Mouse (Mus musculus) cortical plate, adult 2 months (tissue): ENCODE data around the gene Slc23a2. TPM values are rescaled to one million over a fixed set of nuclear protein-coding genes. Genes with fewer than 3 reads are reported as not detected.
A peak's percentile ranks its signal among the peaks of the same experiment; 100 is the strongest.

Source experiments
- H3K27ac ChIP-seq: fragments of 200-500 bp; 2 replicates; pipeline ENCODE4 v1.5.1; 2012; ENCODE audit warnings: low read length, control low read depth, inconsistent platforms; ENCODE audit not compliant: insufficient read depth
- H3K4me1 ChIP-seq: fragments of 200-500 bp; 2 replicates; pipeline ENCODE4 v1.6.1; 2011; ENCODE audit warnings: low read length; ENCODE audit not compliant: control insufficient read depth, insufficient read depth
- H3K4me3 ChIP-seq: fragments of 200-500 bp; 2 replicates; pipeline ENCODE4 v1.5.1; 2011; ENCODE audit warnings: mild to moderate bottlenecking, low read length, control low read depth; ENCODE audit not compliant: insufficient read depth
- CTCF ChIP-seq: fragments of 200-500 bp; IDR thresholded peaks from 2 replicates; pipeline ENCODE4 v1.5.1; 2011; ENCODE audit warnings: mild to moderate bottlenecking, control low read depth, low read length; ENCODE audit not compliant: insufficient read depth; ENCODE audit errors: extremely low read depth
- POLR2A ChIP-seq: fragments of 200-500 bp; IDR thresholded peaks from 2 replicates; pipeline ENCODE4 v1.6.1; 2011; ENCODE audit warnings: mild to moderate bottlenecking, low read length, control low read depth; ENCODE audit not compliant: insufficient read depth; ENCODE audit errors: extremely low read depth
- polyA plus RNA-seq: library from polyadenylated mRNA; depleted of rRNA; stranded (reverse); fragments of >200 nt; gene quantifications from 2 replicates; pipeline ENCODE4 v1.2.3, GENCODE M21; 2012

The Slc23a2 gene
- polyA plus RNA-seq, 1 experiment = 109 TPM

DNA sequence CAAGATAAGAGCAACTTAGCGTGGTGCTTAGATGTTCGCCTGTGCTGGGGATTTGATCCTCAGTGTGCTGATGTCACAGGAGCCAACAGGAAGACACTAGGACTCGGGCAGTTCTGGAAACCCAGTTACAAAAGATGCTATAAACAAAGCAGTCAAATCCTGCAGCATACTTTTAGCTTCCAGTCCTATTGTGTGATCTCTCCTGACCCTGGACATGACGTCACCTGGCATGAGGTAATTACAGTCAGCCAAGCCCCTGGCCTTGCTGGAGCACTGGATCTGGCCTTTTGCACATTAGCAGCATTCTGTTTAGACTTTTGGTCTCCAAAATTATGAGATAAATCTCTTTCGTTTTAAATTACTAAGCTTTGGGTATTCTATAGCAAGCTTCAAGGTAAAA lies 38.8 kb downstream of the Slc23a2 start:
- Histone ChIP-seq H3K4me3 (no peak overlapping the region), H3K27ac (no peak overlapping the region), H3K4me1 (peaks cover 11% of the 10 kb centered on the region)
- no peak for TF ChIP-seq POLR2A
- no peak for TF ChIP-seq CTCF

DNA sequence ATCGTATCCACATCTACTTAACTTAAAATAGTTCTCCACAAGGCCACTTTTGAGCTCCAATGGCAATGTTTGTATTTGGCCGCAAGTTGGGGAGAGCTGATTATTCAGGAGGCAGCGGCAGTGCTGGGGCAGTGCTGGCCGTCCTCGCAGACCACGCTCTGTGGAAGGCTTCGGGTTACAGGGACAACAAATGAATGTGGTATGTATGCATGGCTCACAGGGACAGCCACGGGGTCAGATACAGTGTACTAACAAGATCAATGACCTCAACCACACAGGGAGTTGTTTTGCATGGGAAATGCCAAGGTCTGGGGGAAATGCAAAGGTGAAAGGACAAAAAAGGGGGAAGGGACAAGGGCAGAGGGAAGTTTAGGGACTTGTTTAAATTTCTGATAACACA lies 41.6 kb downstream of the Slc23a2 start:
- peak overlapping the region; percentile 16; the same call in 1 of the 2 replicates for H3K27ac ChIP-seq
- no peak overlapping the region for H3K4me3 ChIP-seq
- no peak for TF ChIP-seq POLR2A
- no peak for TF ChIP-seq CTCF
- H3K4me1 ChIP-seq = peaks cover 10% of the 10 kb centered on the region

DNA sequence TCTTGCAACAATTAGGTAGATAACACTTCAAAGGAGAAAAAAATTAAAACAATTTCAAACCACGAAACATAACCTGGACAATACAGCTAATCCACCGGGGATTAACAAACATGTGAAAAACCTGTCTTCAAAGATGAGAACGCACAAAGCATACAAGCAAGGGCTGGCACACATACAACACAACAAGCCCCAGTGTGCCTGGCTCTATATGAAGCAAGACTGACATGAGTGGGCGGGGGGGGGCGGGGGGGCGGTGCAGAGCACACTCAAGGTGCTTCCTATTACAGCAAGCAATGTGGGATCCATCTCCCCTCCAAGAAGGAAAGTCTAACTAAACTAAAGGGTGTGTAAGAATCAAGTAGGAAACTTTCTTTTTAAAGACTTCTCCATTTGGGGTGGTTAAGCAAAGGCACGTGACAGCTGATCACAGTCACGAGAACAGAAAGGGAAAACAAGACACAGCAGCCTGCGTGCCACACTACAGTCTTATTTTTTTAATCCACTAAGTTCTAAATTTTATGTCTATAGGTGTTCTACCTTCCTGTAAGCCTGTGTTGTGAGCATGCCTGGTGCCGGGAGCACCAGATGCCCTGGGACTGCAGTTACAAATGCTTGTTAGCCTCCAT lies 42.3 kb downstream of the Slc23a2 start:
- peaks cover 8% of the 10 kb centered on the region for H3K4me1 ChIP-seq
- TF ChIP-seq CTCF (no peak), POLR2A (no peak)
- peak overlapping the region; percentile 16; the same call in 1 of the 2 replicates for H3K27ac ChIP-seq
- no peak overlapping the region for H3K4me3 ChIP-seq

DNA sequence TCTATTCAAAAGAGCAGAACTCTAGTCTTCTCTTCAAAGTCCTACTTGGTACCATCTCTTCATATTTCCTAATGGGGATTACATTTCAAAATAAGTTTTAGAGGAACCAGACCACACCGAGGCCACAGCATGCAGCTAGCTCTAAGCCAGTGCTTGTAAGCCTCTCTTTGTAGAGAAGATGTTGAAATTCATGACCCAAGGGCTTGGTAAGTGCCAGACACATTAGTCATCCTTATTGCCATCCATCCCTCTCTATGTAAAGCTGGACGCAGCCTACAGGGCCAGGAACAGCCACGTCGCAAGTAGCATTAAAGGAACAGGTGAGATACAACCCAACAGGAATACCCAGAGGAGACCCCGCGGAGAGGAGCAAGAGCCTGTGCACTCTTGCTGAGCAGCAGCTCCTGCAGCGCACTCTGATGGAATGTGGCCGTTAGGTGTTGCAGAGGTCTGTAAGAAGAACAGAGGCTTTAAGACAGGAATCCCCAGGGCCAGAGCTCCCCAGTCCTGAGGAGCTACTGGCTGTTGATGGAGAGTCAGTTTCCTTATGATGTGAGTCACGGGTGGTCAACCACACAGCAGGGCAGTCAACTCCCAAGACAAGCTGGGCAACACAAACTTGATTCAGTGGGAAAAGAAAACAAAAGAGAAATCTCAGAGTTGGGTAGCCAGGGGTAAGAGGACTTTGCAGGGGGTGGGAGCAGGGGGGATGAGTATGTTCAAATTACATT lies 45.8 kb downstream of the Slc23a2 start:
- peaks cover 3% of the 10 kb centered on the region; the same call in 1 of the 2 replicates for H3K4me1 ChIP-seq
- H3K4me3 ChIP-seq = no peak overlapping the region
- H3K27ac ChIP-seq = no peak overlapping the region
- TF ChIP-seq POLR2A = no peak

DNA sequence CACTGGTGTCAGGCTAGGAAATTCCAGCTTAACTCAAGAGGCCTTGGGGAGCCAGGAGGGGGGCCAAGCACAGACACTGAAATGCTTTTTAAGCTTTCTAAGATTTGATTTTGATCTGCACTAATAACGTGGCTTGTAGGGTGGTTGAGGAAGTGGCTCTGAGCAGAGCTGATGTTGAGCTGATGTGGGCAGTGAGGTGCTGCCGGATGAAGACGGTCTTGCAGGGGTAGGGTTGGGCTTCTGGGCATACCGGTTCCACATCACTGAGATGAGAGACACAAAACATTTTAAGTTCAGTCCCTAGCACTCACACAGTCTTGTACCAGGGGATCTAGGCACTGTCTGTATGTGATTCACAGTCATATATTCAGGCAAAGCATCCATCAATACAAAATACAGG lies 46.5 kb downstream of the Slc23a2 start:
- TF ChIP-seq POLR2A (no peak), CTCF (no peak)

DNA sequence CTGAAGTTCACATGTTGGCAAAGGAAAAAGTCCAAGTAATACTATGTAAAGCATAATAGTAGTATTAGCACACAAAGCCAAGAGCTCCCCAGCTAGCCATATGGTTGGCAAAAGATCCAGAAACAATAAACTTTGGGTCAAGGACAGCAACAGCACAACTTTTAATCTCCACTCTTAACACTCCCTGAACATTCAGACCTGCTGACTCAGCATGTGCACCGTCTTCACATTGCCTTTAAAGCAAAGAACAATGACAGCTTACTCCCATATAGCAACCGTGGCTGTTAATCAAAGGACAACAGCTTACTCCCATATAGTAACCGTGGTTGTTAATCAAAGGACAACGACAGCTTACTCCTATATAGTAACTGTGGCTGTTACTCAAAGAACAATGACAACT lies 48.3 kb downstream of the Slc23a2 start:
- Histone ChIP-seq H3K4me3 (no peak overlapping the region), H3K27ac (no peak overlapping the region), H3K4me1 (peaks cover 2% of the 10 kb centered on the region; the same call in 1 of the 2 replicates)
- TF ChIP-seq CTCF (no peak), POLR2A (no peak)

More for the DNA sequence above, 46.5 kb downstream of the Slc23a2 start:
- Histone ChIP-seq H3K4me3 (no peak overlapping the region), H3K27ac (no peak overlapping the region), H3K4me1 (peaks cover 3% of the 10 kb centered on the region; the same call in 1 of the 2 replicates)

DNA sequence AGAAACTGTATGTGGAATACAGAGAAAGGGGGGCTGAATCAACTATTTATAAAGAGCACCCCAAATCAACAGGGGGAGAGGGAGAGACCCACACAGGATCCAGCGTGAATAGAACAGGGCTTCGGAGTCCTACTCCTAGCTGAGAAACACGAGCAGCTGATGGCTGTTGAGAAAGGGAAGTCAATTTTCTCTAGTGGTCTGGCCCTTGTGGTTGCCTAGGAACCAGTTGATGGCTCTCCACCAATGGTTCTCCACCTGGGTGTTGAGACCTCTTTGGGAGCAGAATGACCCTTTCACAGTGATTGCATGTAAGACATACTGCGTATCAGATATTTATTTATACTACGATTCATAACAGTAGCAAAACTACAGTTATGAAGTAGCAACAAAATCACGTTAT lies 49.1 kb downstream of the Slc23a2 start:
- H3K27ac ChIP-seq = no peak overlapping the region
- H3K4me3 ChIP-seq = no peak overlapping the region
- no peak for TF ChIP-seq POLR2A
- no peak for TF ChIP-seq CTCF
- H3K4me1 ChIP-seq = peaks cover 2% of the 10 kb centered on the region; the same call in 1 of the 2 replicates

DNA sequence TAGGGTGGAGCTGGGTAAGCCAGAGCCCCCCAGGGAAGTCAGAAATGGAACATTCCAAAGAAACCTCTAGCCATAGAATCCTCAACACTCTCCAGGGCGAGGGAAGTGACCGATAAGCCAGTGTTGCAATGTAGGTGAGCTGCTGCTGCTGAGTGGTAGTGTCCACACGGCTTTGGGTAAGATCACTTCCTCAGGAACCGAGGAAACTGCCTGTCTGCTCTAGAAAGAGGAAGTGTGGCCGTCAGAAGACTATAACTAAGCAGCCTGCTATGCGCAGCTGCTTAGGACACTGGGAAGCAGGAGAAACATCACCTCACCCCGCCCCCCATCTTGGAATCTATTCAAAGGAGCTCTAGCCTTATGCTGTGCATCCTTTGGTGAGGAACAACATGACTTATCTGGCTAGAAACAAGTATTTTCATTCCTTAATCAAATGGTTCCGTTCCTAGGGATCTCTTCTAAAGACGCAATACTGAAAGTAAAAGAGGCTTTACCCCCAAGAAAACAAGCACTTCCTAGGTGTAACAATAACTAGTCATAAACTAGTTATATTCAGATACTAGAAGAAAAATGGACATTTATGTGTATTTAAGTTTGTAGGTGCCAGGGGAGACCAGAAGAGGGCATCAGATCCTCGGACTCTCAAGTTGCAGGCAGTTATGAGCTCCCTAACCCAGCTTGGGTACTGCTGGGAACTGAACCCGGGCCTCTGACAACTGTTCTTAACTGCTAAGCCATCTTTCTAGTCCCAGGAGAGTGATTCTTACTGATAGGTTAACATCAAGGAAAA lies 50.3 kb downstream of the Slc23a2 start:
- no peak overlapping the region for H3K27ac ChIP-seq
- TF ChIP-seq CTCF (no peak), POLR2A (no peak)
- no peak overlapping the region for H3K4me3 ChIP-seq
- H3K4me1 ChIP-seq = peaks cover 2% of the 10 kb centered on the region; the same call in 1 of the 2 replicates

DNA sequence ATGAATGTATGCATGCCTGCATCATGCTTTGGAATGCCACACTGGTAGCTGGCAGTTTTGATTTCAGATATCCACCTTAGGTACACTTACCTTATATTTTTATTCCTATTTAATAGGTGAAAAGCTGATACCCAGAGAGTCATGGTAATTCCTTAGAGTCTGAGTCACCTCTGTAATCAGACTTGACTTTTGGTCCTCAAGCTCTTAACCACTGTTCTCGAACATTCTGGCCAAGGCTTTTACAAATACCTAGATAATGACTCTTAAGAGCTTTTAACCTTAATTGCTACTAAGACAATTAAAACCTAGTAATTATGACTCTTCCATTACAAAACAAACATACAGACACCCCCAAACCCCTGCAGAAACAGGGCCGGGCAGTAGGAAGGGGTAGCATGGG lies 51.2 kb downstream of the Slc23a2 start:
- Histone ChIP-seq H3K27ac (no peak overlapping the region), H3K4me1 (peaks cover 2% of the 10 kb centered on the region; the same call in 1 of the 2 replicates), H3K4me3 (no peak overlapping the region)
- TF ChIP-seq CTCF (no peak), POLR2A (no peak)

DNA sequence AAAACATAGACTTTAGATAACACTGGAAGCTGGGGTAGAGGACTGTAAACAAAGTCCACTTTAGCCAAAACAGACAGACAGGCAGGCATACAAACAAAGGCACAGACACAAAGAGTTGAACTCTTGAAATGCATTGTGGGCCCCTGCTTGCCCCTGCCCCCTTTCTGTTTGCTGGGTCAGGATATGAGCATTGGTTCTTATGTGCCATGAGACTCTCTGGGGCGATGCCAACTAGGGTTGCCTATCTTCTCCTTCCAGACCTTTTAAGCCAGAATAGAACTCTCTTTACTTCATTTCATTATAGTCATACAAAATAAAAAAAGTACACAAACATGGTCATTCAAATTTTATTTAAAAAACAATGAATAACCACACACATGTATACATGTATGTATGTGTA lies 51.6 kb downstream of the Slc23a2 start:
- Histone ChIP-seq H3K4me3 (no peak overlapping the region), H3K27ac (no peak overlapping the region), H3K4me1 (peaks cover 2% of the 10 kb centered on the region; the same call in 1 of the 2 replicates)
- no peak for TF ChIP-seq CTCF
- TF ChIP-seq POLR2A = no peak
